Mouse (Mus musculus) ES-E14 (cell line): ENCODE measurements around the gene Trim10. TPM values are rescaled to one million over a fixed set of nuclear protein-coding genes. Genes with fewer than 3 reads are reported as not detected.

Experiments used
- DNase-seq: peaks from one replicate; pipeline ENCODE4 v3.0.0-alpha.2; 2013; ENCODE audit warnings: low read depth, low spot score
- H3K27ac ChIP-seq: 2 replicates; pipeline ENCODE4 v1.5.1; 2012; ENCODE audit warnings: low read depth, mild to moderate bottlenecking, low read length, moderate library complexity, mixed read lengths; ENCODE audit not compliant: poor library complexity, insufficient read depth, severe bottlenecking
- H3K36me3 ChIP-seq: 2 replicates; pipeline ENCODE4 v1.6.1; 2012; ENCODE audit warnings: mild to moderate bottlenecking, low read length, moderate library complexity, mixed read lengths; ENCODE audit not compliant: control insufficient read depth, poor library complexity, insufficient read depth, severe bottlenecking
- H3K4me1 ChIP-seq, 2 experiments: fragments of 150-350 bp in 1 of 2; sonication (generic) in 1 of 2; 2 replicates each; pipeline ENCODE4 v1.6.1; 2012; ENCODE audit warnings: low read length in 2 of 2, mild to moderate bottlenecking in 1 of 2, mixed read lengths in 1 of 2; ENCODE audit not compliant: control insufficient read depth in 2 of 2, insufficient read depth in 2 of 2, poor library complexity in 1 of 2
- H3K4me3 ChIP-seq, 2 experiments: fragments of 150-350 bp in 1 of 2; sonication (generic) in 1 of 2; 2 replicates each; pipeline ENCODE4 v1.5.1; 2012; ENCODE audit warnings: low read length in 2 of 2, low read depth in 1 of 2, mild to moderate bottlenecking in 1 of 2, mixed read lengths in 1 of 2; ENCODE audit not compliant: insufficient read depth in 1 of 2, poor library complexity in 1 of 2, severe bottlenecking in 1 of 2
- H3K9ac ChIP-seq: 2 replicates; pipeline ENCODE4 v1.6.1; 2012; ENCODE audit warnings: low read depth, mild to moderate bottlenecking, low read length, mixed read lengths; ENCODE audit not compliant: poor library complexity, insufficient read depth, severe bottlenecking
- H3K9me3 ChIP-seq: fragments of 150-350 bp; sonication (generic); 2 replicates; pipeline ENCODE4 v1.6.1; 2012; ENCODE audit warnings: low read depth, mild to moderate bottlenecking, low read length; ENCODE audit not compliant: control insufficient read depth, insufficient read depth
- CHD2 ChIP-seq: IDR thresholded peaks from 2 replicates; pipeline ENCODE4 v1.6.1; 2014; ENCODE audit warnings: mild to moderate bottlenecking, low read depth, low read length, inconsistent platforms
- HCFC1 ChIP-seq: IDR thresholded peaks from 2 replicates; pipeline ENCODE4 v1.6.1; 2012; ENCODE audit warnings: low read length, inconsistent platforms, borderline replicate concordance; ENCODE audit not compliant: insufficient read depth
- MAFK ChIP-seq: IDR thresholded peaks from 2 replicates; pipeline ENCODE4 v1.6.1; 2014; ENCODE audit warnings: mild to moderate bottlenecking, low read depth, low read length, inconsistent platforms; ENCODE audit not compliant: insufficient read depth
- ZC3H11A ChIP-seq: IDR thresholded peaks from 2 replicates; pipeline ENCODE4 v1.6.1; 2012; ENCODE audit warnings: low read depth, mild to moderate bottlenecking, inconsistent platforms, low read length, borderline replicate concordance
- ZNF384 ChIP-seq: IDR thresholded peaks from 2 replicates; pipeline ENCODE4 v1.6.1; 2012; ENCODE audit warnings: low read depth, low read length, inconsistent platforms
- in situ Hi-C, 2 experiments: fragments of 600-800 bp; cut with MboI; formaldehyde crosslinking; loops; one replicate each; pipeline ENCODE4 v1.15.1; 2025; ENCODE audit warnings: low sequenced_read_pairs in 2 of 2, inconsistent platforms in 1 of 2; ENCODE audit not compliant: unreplicated experiment in 2 of 2
- total RNA-seq: library from RNA; depleted of rRNA; stranded (reverse); fragments of 300-350 nt; gene quantifications from 2 replicates; pipeline ENCODE4 v1.2.3, GENCODE M21; 2012; rRNA removed

Gene Trim10
- total RNA-seq, 1 experiment, result not detected

DNA sequence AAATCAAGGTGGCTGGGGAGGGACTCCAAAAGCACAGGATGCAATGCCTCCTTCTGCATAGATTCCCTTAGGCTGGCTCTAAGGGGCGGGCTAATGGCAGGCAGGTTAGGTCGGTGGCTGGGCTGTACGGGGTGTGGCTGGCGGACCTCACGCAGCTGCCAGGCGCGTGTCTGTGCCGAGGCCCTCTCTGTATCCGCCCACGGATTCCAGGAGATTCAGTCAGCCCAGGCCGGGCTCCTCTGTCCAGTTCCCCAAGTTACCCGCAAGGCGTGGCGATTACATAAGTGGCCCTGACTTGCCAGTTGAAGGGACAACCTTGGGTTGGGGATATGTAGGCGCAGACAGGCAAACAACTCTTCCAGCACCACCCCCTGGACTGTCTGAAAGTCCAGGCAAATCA is 50.9 kb downstream of the Trim10 start:
- Histone ChIP-seq H3K27ac (no peak overlapping the region), H3K4me1 (peaks cover 2% of the 10 kb centered on the region in 2 experiments), H3K9ac (peak overlapping the region; percentile 0; the same call in 1 of the 2 replicates), H3K9me3 (no peaks in the 10 kb centered on the region), H3K36me3 (no peaks in the 10 kb centered on the region), H3K4me3 (no peak overlapping the region)
- in situ Hi-C loops, result no loop called here
- TF ChIP-seq ZC3H11A (no peak), HCFC1 (no peak), MAFK (no peak), ZNF384 (no peak), CHD2 (no peak)
- no peak for DNase-seq

DNA sequence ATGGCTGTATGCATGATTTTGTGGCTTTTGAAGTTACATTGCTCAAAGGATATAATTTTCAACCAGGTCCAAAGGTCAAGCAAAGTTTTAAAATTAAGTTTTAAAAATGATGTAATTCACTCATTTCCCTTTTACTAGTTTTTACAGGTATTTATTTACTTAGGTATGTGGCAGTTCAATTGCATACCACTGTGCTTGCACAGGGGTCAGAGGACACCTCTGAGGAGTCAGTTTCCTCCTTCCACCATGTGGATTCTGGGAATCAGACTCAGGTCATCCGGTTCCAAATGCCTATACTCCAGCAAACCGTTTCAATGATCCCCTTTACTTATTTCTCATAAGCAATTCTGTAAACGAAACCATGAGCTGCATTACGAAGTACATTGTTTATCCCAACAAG is 53.3 kb downstream of the Trim10 start:
- no peaks in the 10 kb centered on the region for H3K9me3 ChIP-seq
- no peak for TF ChIP-seq CHD2
- TF ChIP-seq HCFC1, result no peak
- TF ChIP-seq MAFK, result no peak
- no peak for TF ChIP-seq ZC3H11A
- no peak for TF ChIP-seq ZNF384
- H3K4me3 ChIP-seq, result peak overlapping the region in 1 of 2 experiments; percentile 68; a peak in 2 of 4 replicates
- H3K27ac ChIP-seq, result no peak overlapping the region; the same call in 1 of the 2 replicates
- no peak overlapping the region for H3K9ac ChIP-seq
- peaks cover 2 to 6% of the 10 kb centered on the region in 2 experiments; a peak in 3 of 4 replicates for H3K4me1 ChIP-seq
- no peaks in the 10 kb centered on the region for H3K36me3 ChIP-seq
- DNase-seq, result no peak
- in situ Hi-C loops, result no loop called here

DNA sequence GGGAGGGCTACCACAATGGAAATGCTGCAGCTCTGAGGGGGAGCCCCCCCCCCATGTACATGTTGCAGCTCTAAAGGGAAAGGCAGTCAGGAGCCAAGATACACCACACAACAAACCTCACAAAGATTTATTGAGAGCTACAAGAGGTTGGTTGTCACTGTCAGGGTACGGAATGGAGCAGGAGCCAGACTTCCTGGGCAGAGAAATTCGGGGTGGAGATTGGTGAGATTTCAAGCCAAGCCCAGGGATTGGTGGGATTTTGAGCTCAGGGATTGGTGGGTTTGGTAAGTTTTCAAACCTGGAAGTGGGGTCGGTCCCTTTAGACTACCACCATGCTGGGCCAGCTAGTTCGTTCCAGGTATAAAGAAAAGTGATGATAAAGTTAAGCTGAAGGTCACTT is 54.1 kb downstream of the Trim10 start:
- H3K9ac ChIP-seq, result peak overlapping the region; percentile 71
- H3K4me1 ChIP-seq, result peaks cover 2 to 7% of the 10 kb centered on the region in 2 experiments; a peak in 3 of 4 replicates
- no peak for DNase-seq
- no peaks in the 10 kb centered on the region for H3K36me3 ChIP-seq
- in situ Hi-C loops, result no loop called here
- peak overlapping the region; percentile 66 to 68 for H3K4me3 ChIP-seq
- peak overlapping the region; percentile 62; the same call in 1 of the 2 replicates for H3K27ac ChIP-seq
- no peaks in the 10 kb centered on the region for H3K9me3 ChIP-seq
- TF ChIP-seq MAFK (no peak), ZC3H11A (no peak), ZNF384 (no peak), HCFC1 (no peak), CHD2 (no peak)

Other genes with a start within 250 kb of the Trim10 start
- gene H2-M9, start 226.9 kb upstream of the Trim10 start, total RNA-seq, result not detected in 2 replicates
- gene H2-M1, start 197.4 kb upstream of the Trim10 start, total RNA-seq, result not detected in 2 replicates
- not detected in 2 replicates for gene H2-M10.5, start 96.7 kb upstream of the Trim10 start, total RNA-seq
- not detected in 2 replicates for gene H2-M10.6, start 57.4 kb upstream of the Trim10 start, total RNA-seq
- 21.1 and 24.6 TPM in 2 replicates for gene Trim26, start 32.4 kb upstream of the Trim10 start, total RNA-seq
- 0.16 TPM in 1 of 2 replicates, not detected in the other for gene Trim15, start 2.4 kb upstream of the Trim10 start, total RNA-seq
- gene Trim40, start 20.5 kb downstream of the Trim10 start, total RNA-seq, result 0.18 and 0.26 TPM in 2 replicates
- gene Trim31, start 28.5 kb downstream of the Trim10 start, total RNA-seq, result not detected in 2 replicates
- gene Rnf39, start 73.3 kb downstream of the Trim10 start, total RNA-seq, result 1.9 and 2.4 TPM in 2 replicates
- gene Ppp1r11, start 82.2 kb downstream of the Trim10 start, total RNA-seq, result 76.4 and 108 TPM in 2 replicates
- gene Znrd1, start 89.0 kb downstream of the Trim10 start, total RNA-seq, result 74.5 and 81.0 TPM in 2 replicates
- 13.8 and 15.1 TPM in 2 replicates for gene Znrd1as, start 89.0 kb downstream of the Trim10 start, total RNA-seq
- 14.8 and 16.9 TPM in 2 replicates for gene 2410137M14Rik, start 111.7 kb downstream of the Trim10 start, total RNA-seq
- 49.4 and 55.4 TPM in 2 replicates for gene H2-M5, start 120.0 kb downstream of the Trim10 start, total RNA-seq
- gene Zfp57, start 131.6 kb downstream of the Trim10 start, total RNA-seq, result 360 and 437 TPM in 2 replicates
- gene Mog, start 153.8 kb downstream of the Trim10 start, total RNA-seq, result 0.62 and 0.85 TPM in 2 replicates
- gene Gabbr1, start 176.4 kb downstream of the Trim10 start, total RNA-seq, result 60.9 and 106 TPM in 2 replicates
- 0.11 and 0.22 TPM in 2 replicates for gene Olfr90, start 218.9 kb downstream of the Trim10 start, total RNA-seq
- gene Olfr91, start 228.7 kb downstream of the Trim10 start, total RNA-seq, result 0.11 and 0.13 TPM in 2 replicates